Mouse (Mus musculus) hindbrain, embryonic 16.5 days (tissue): ENCODE measurements around the gene Zfp113. TPM values are rescaled to one million over a fixed set of nuclear protein-coding genes. Genes with fewer than 3 reads are reported as not detected.
A peak's percentile ranks its signal among the peaks of the same experiment; 100 is the strongest.
"Not testable (repeated sequence)": the region's sequence is repeated elsewhere in the genome, so short reads cannot be mapped to it uniquely, and the experiment has no call there.

Experiments
- ATAC-seq: fragments of 200-750 bp; cut with Nextera tagmentation; 2 replicates; pipeline ENCODE4 v1.8.0; 2017; ENCODE audit warnings: moderate TSS enrichment, moderate library complexity
- H3K27ac ChIP-seq: fragments of 300-500 bp; sonication (generic); 2 replicates; pipeline ENCODE4 v1.5.1; 2014; ENCODE audit warnings: low read depth, mild to moderate bottlenecking, control low read depth, low read length, moderate library complexity
- H3K27me3 ChIP-seq: fragments of 300-500 bp; sonication (generic); replicated peaks from 2 replicates; pipeline ENCODE4 v1.6.1; 2014; ENCODE audit warnings: low read length; ENCODE audit not compliant: control insufficient read depth, insufficient read depth
- H3K36me3 ChIP-seq: fragments of 300-500 bp; sonication (generic); 2 replicates; pipeline ENCODE4 v1.6.1; 2014; ENCODE audit warnings: mild to moderate bottlenecking, low read length, moderate library complexity, mixed read lengths; ENCODE audit not compliant: control insufficient read depth, insufficient read depth
- H3K4me1 ChIP-seq: fragments of 300-500 bp; sonication (generic); 2 replicates; pipeline ENCODE4 v1.6.1; 2014; ENCODE audit warnings: low read depth, low read length; ENCODE audit not compliant: control insufficient read depth, insufficient read depth
- H3K4me2 ChIP-seq: fragments of 300-500 bp; sonication (generic); 2 replicates; pipeline ENCODE4 v1.6.1; 2014; ENCODE audit warnings: mild to moderate bottlenecking, low read length, control low read depth, moderate library complexity
- H3K4me3 ChIP-seq: fragments of 300-500 bp; sonication (generic); 2 replicates; pipeline ENCODE4 v1.5.1; 2014; ENCODE audit warnings: mild to moderate bottlenecking, low read length, control low read depth, moderate library complexity
- H3K9ac ChIP-seq: fragments of 300-500 bp; sonication (generic); 2 replicates; pipeline ENCODE4 v1.6.1; 2014; ENCODE audit warnings: low read depth, mild to moderate bottlenecking, control low read depth, low read length, moderate library complexity
- H3K9me3 ChIP-seq: fragments of 300-500 bp; sonication (generic); 2 replicates; pipeline ENCODE4 v1.6.1; 2014; ENCODE audit warnings: mild to moderate bottlenecking, low read length, moderate library complexity; ENCODE audit not compliant: control insufficient read depth
- WGBS: fragments of 180-500 bp; shearing (Covaris S2); extraction: QIAGEN DNeasy Blood & Tissue Kit; methylation state at CpG from one replicate; pipeline ENCODE4 v1.1.7; 2014; 5-methylcytosine and 5-hydroxymethylcytosine counted together
- microRNA counts: library from miRNA; unstranded; fragments of <30 nt; microRNA quantifications from one replicate; lab custom pipeline; 2016
- microRNA-seq: library from miRNA; unstranded; fragments of <30 nt; microRNA quantifications from one replicate; pipeline ENCODE4, GENCODE M21; 2017
- polyA plus RNA-seq: library from polyadenylated mRNA; unstranded; fragments of >200 nt; fragmentation: Nextera tagmentation; extraction: Ambion mirVana; gene quantifications from 2 replicates; pipeline ENCODE4 v1.2.1, GENCODE M21; 2015

Zfp113 gene
- polyA plus RNA-seq, 1 experiment from 2014 or later = 22.9 TPM

GRCm38 (mm10) chr5:138109847-138110396 is 45.6 kb downstream of the Zfp113 start:
- WGBS = 63% methylated on average over 3 of the region's 4 CpGs

GRCm38 (mm10) chr5:138107130-138107529 is 48.4 kb downstream of the Zfp113 start:
- H3K4me1 ChIP-seq = no peaks in the 10 kb centered on the region
- H3K36me3 ChIP-seq = peaks cover 24% of the 10 kb centered on the region
- H3K4me3 ChIP-seq = no peak overlapping the region
- no peak overlapping the region for H3K4me2 ChIP-seq
- H3K27me3 ChIP-seq = no peaks in the 10 kb centered on the region
- no peak overlapping the region for H3K27ac ChIP-seq
- ATAC-seq = no peak
- no peak overlapping the region for H3K9ac ChIP-seq
- H3K9me3 ChIP-seq = no peaks in the 10 kb centered on the region
- 57% methylated on average over 3 of the region's 3 CpGs for WGBS

More at GRCm38 (mm10) chr5:138109847-138110396, 45.6 kb downstream of the Zfp113 start:
- not testable (repeated sequence) for H3K4me3 ChIP-seq, H3K4me2 ChIP-seq, H3K27ac ChIP-seq, H3K4me1 ChIP-seq, ATAC-seq, H3K9me3 ChIP-seq, H3K36me3 ChIP-seq, H3K27me3 ChIP-seq, H3K9ac ChIP-seq

- no peak for ATAC-seq
- Histone ChIP-seq H3K4me3 (no peak overlapping the region), H3K27ac (no peak overlapping the region), H3K4me2 (no peak overlapping the region), H3K4me1 (no peaks in the 10 kb centered on the region), H3K9ac (no peak overlapping the region), H3K9me3 (no peaks in the 10 kb centered on the region), H3K27me3 (no peaks in the 10 kb centered on the region), H3K36me3 (peaks cover 44% of the 10 kb centered on the region)
- 96% methylated on average over 2 of the region's 2 CpGs for WGBS
These were observed 50.6 kb downstream of the Zfp113 start for GRCm38 (mm10) chr5:138104976-138105375.

- H3K4me3 ChIP-seq = no peak overlapping the region
- H3K4me2 ChIP-seq = no peak overlapping the region
- no peak for ATAC-seq
- H3K27me3 ChIP-seq = no peaks in the 10 kb centered on the region
- WGBS = 97% methylated on average over 6 of the region's 6 CpGs
- H3K9me3 ChIP-seq = no peaks in the 10 kb centered on the region
- H3K27ac ChIP-seq = no peak overlapping the region
- H3K36me3 ChIP-seq = peaks cover 34% of the 10 kb centered on the region
- no peak overlapping the region for H3K9ac ChIP-seq
- no peaks in the 10 kb centered on the region for H3K4me1 ChIP-seq
These were observed 61.1 kb downstream of the Zfp113 start for GRCm38 (mm10) chr5:138094474-138094873.

- Histone ChIP-seq H3K4me2 (no peak overlapping the region), H3K27me3 (no peaks in the 10 kb centered on the region), H3K27ac (no peak overlapping the region), H3K4me1 (no peaks in the 10 kb centered on the region), H3K36me3 (peaks cover 23% of the 10 kb centered on the region), H3K9ac (no peak overlapping the region), H3K4me3 (no peak overlapping the region), H3K9me3 (no peaks in the 10 kb centered on the region)
- WGBS = 93% methylated on average over 4 of the region's 4 CpGs
- ATAC-seq = no peak
These were observed 62.8 kb downstream of the Zfp113 start for GRCm38 (mm10) chr5:138092771-138093170.

GRCm38 (mm10) chr5:138090737-138091136 is 64.8 kb downstream of the Zfp113 start:
- Histone ChIP-seq H3K9me3 (no peaks in the 10 kb centered on the region), H3K27ac (no peak overlapping the region), H3K4me2 (no peak overlapping the region), H3K9ac (no peak overlapping the region), H3K4me1 (peaks cover 14% of the 10 kb centered on the region), H3K36me3 (peaks cover 14% of the 10 kb centered on the region), H3K4me3 (no peak overlapping the region), H3K27me3 (no peaks in the 10 kb centered on the region)
- WGBS = 92% methylated on average over 5 of the region's 5 CpGs
- ATAC-seq = no peak

- Histone ChIP-seq H3K9ac (no peak overlapping the region), H3K4me3 (no peak overlapping the region), H3K36me3 (peaks cover 14% of the 10 kb centered on the region), H3K4me1 (peaks cover 14% of the 10 kb centered on the region), H3K27me3 (no peaks in the 10 kb centered on the region), H3K4me2 (no peak overlapping the region), H3K9me3 (no peaks in the 10 kb centered on the region), H3K27ac (no peak overlapping the region)
- WGBS = 76% methylated on average over 3 of the region's 3 CpGs
- no peak for ATAC-seq
These were observed 65.3 kb downstream of the Zfp113 start for GRCm38 (mm10) chr5:138090271-138090670.

MicroRNAs within 50 kb of the gene (microRNA counts, 519-probe panel; counts per million panel counts)
- microRNA mmu-miR-106b (lab: Ali Mortazavi, UCI) (3,168 counts per million, percentile 85 among the panel's probes with 10 or more counts), microRNA mmu-miR-25 (lab: Ali Mortazavi, UCI) (3,751 counts per million, percentile 94 among the panel's probes with 10 or more counts), microRNA mmu-miR-93 (lab: Ali Mortazavi, UCI) (3,085 counts per million, percentile 82 among the panel's probes with 10 or more counts)

Small RNAs within 50 kb of the gene (microRNA-seq; reads per million reads assigned to microRNA genes)
- gene Mir106b (6,873 reads per million, percentile 94 among the genes with 10 or more reads in this experiment), gene Mir25 (301 reads per million, percentile 64 among the genes with 10 or more reads in this experiment), gene Mir93 (7,354 reads per million, percentile 94 among the genes with 10 or more reads in this experiment)

Other genes starting within 250 kb of the Zfp113 start
- not detected in 2 replicates for gene Cyp3a13, start 234.1 kb downstream of the Zfp113 start, polyA plus RNA-seq
- gene Gjc3, start 192.6 kb downstream of the Zfp113 start, polyA plus RNA-seq = 1.9 and 2.0 TPM in 2 replicates
- gene Azgp1, start 174.2 kb downstream of the Zfp113 start, polyA plus RNA-seq = not detected in 2 replicates
- gene Smok3a, start 134.5 kb downstream of the Zfp113 start, polyA plus RNA-seq = not detected in 2 replicates
- not detected in 2 replicates for gene Smok3b, start 134.3 kb downstream of the Zfp113 start, polyA plus RNA-seq
- gene Smok3c, start 102.5 kb downstream of the Zfp113 start, polyA plus RNA-seq = not detected in 2 replicates
- gene Zkscan1, start 70.7 kb downstream of the Zfp113 start, polyA plus RNA-seq = 15.9 and 20.5 TPM in 2 replicates
- 79.0 and 82.3 TPM in 2 replicates for gene Zscan21, start 38.8 kb downstream of the Zfp113 start, polyA plus RNA-seq
- 319 and 340 TPM in 2 replicates for gene Cops6, start 5.3 kb upstream of the Zfp113 start, polyA plus RNA-seq
- gene Ap4m1, start 16.3 kb upstream of the Zfp113 start, polyA plus RNA-seq = 20.3 and 22.9 TPM in 2 replicates
- 68.0 and 80.4 TPM in 2 replicates for gene Mcm7, start 16.7 kb upstream of the Zfp113 start, polyA plus RNA-seq
- 64.7 and 75.2 TPM in 2 replicates for gene Taf6, start 31.7 kb upstream of the Zfp113 start, polyA plus RNA-seq
- gene Cnpy4, start 31.7 kb upstream of the Zfp113 start, polyA plus RNA-seq = 28.2 and 30.3 TPM in 2 replicates
- gene Mblac1, start 38.6 kb upstream of the Zfp113 start, polyA plus RNA-seq = 12.8 and 14.5 TPM in 2 replicates
- gene Nxpe5, start 70.2 kb upstream of the Zfp113 start, polyA plus RNA-seq = 0.06 TPM in 1 of 2 replicates, not detected in the other
- 107 and 120 TPM in 2 replicates for gene Lamtor4, start 99.7 kb upstream of the Zfp113 start, polyA plus RNA-seq
- 15.3 and 18.4 TPM in 2 replicates for gene BC037034, start 108.3 kb upstream of the Zfp113 start, polyA plus RNA-seq
- gene Gal3st4, start 117.1 kb upstream of the Zfp113 start, polyA plus RNA-seq = 2.1 and 2.7 TPM in 2 replicates
- gene Gm43720, start 124.2 kb upstream of the Zfp113 start, polyA plus RNA-seq = 0.04 and 0.12 TPM in 2 replicates
- gene Gpc2, start 124.3 kb upstream of the Zfp113 start, polyA plus RNA-seq = 113 and 140 TPM in 2 replicates
- gene Stag3, start 124.5 kb upstream of the Zfp113 start, polyA plus RNA-seq = 10.3 and 13.8 TPM in 2 replicates
- not detected in 2 replicates for gene Pvrig, start 186.2 kb upstream of the Zfp113 start, polyA plus RNA-seq